Mouse (Mus musculus) retina, embryonic 14.5 days (tissue): Measurements from ENCODE around the gene Ispd.

Source experiments
- DNase-seq: peaks from one replicate; pipeline ENCODE4 v3.0.0-alpha.2; 2015; ENCODE audit warnings: low spot score

Ispd gene

GRCm38 (mm10) chr12:36564146-36564545, 182.9 kb downstream of the Ispd start:
- no peak for DNase-seq

DNA sequence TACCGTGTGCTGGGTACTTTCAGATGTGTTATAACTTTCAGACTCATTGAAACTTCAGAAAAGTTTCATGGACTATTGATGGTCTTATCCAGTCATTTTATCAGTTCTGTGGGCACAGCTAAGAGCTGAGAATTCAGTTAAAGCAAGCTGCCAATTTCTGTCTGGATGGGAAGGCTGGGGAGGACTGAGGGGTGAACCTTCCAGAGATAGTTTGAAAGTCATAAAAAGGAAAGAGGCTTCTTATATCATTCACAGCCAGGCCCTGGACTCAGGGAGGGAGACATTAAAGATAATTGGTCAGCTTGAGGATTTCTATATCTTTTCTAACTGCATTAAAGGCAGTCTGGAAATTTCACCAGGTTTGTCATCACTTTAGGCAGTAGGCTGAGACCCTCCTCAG, 185.7 kb downstream of the Ispd start:
- no peak for DNase-seq

DNA sequence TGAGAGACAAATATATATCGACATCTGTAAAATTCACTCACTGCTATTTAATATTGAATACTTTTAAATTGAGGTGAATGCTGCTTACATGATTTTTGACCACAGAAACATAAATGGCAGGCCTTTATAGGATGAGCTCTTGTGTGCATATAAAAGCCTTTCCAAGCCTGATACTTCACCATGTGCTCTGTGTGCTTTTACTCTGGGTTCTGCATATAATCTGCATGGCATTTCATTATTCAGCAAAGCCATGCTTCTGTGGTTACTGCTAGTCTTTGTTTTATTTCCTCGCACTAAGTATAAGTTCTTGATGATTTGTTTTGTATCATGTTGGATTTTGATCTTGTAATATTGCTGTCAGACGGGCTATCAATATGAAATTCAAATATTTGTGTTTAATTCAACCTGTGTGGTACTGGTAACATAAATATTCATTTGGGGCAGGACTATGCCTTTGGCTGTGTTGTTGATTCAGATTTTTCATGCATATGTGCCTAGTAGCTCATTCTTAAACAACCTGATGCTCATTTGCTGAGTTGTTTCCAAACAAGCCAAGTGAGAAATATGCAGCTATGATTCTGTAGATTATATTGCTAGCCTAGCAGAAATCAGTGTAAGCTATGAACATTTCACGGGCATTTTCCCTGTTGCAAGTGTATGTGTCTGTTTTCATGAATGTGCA, 189.3 kb downstream of the Ispd start:
- no peak for DNase-seq

GRCm38 (mm10) chr12:36584828-36585227, 203.6 kb downstream of the Ispd start:
- DNase-seq, result no peak

DNA sequence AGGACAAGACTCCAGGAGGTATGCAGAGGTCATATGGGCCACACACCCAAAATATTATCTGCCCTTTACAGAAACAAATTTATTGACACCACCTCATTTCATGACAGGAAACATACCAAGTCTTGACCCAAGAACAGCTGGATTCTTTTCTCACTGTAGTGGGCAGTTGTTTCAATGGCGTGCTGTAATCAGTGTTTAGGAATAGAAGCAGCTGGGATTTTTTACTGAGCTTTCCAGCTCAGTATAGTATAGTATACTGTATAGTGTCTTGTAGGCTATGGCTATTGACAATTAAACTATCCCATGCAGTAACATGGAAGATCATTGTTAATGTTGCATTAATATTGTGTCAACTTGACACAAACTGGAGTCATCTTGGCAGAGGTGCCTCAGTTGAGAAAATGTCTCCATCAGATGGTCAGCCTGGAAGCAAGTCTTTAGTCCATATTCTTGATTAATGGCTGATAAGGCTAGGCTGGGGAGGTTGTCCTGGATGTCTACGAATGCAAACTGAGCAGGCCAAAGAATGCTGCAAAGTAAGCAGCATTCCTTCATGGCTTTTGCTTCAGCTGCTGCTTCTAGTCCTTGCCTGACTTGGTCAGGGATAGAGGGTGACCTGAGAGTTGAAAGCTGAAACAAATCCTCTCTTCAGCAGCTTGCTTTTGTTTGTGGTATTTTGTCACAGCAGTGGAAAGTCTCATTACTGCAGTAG, 216.4 kb downstream of the Ispd start:
- DNase-seq, result no peak

DNA sequence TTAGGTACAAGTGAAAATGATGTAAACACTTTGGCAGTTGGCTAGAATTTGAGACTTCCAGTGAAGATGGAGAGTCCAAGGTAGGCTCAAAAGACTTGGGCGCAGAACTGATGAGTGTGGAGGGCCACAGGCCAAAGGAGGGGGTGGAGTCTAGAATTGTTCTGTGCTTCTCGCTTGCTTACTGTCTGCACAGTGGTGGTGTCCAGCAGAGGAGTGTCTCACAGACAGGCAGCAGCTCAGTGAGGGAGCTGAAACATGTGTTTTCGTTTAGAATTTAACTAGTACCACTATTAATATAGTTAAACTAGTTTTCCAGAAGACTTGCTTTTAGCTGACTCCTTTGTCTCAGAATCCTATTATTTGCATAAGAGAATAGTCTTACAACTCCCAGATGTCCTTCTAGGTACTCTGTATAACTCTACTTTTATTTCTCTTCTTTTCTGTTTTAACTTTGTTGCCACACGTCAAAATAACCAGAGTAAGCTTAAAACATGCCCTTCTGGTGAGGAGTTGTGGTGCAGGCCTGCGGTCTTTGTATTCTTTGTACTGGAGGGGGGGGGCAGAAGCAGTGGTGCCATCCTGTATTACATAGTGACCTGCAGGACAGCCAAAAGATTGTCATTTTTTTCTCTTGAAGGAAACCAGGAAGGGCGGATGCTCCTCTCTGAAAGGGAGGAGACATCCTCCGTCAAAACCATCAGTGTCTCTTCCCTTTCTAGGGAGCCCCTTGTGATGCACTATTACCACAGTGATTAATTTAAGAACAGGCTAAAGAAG, 240.9 kb downstream of the Ispd start:
- DNase-seq, result no peak

DNA sequence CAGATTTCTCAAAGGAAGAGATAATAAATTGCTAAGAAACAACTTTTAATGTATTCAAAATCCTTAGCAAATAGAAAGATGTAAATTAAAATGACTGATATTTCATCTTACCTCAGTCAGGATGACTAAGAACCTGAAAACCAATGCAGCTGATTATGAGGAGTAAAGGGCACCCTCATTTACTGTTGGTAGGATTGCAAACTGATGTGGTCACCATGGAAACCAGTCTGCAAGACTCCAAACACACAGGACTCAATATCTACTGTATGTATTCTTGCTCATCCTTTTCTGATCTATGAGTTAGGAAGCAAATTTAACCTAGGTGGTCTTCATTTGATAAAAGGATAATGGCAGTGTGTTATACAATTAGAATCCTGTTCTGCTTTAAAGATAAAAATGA, 246.0 kb downstream of the Ispd start:
- DNase-seq, result no peak

GRCm38 (mm10) chr12:36632427-36632826, 251.2 kb downstream of the Ispd start:
- DNase-seq, result no peak

DNA sequence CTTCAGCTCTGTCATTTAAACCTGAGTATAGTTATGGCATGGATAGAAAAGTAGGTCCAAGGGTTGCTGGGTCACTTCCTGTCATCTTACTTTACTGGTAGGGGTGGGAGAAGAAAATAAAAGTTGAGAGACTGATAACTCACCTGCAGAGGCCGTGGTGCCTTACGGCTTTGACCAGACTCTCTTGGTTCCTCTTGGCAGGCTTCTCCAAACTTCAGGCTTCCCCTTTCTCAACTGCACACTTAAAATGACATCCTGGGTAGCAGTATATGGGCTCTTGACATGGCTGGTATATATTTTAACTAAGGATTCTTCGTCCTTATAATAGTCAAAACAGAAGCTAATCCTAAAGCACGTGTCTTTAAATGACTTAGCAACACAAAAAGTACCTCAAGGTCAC, 266.3 kb downstream of the Ispd start:
- DNase-seq, result no peak

DNA sequence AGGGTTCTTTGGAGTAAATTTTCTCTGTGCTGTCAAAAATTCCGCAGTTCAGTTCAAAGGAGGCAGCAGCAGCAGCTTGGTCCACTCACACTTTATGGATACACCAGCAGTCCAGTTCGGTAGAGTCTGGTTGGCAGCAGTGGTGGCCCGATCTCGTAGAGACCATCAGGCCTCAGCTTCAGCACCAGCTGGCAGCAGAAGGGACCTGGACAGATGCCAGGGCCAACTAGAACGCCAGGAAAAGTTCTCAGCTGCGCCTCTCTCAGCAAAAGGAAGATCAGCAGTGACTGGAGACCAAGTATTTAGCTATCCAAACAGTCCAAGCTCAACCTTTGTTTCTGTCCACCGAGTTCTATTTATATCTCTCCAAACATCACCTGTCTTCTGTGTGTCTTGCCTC, 281.2 kb downstream of the Ispd start:
- DNase-seq, result no peak

- no peak for DNase-seq
Measured at GRCm38 (mm10) chr12:36664783-36665182, 283.5 kb downstream of the Ispd start.

DNA sequence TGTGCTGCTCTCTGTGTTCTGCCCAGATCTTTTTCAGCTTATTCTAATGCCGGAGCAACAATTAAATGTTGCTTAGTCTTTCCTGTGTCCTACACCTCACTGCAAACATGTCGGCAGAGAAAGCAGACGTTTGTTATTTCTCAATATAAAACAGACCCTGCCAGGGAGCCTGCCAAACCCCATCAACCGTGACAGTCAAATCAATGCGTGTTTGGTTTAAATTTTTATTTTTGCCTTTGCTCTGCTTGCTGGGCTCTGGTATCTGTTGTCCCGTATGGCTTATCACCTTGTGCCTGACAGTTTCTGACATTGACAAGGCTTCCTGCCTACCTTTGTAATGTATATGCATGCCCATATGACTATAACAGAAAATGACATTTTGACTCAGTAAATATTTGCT, 285.5 kb downstream of the Ispd start:
- DNase-seq, result peak; percentile 18

GRCm38 (mm10) chr12:36670164-36670908, 289.1 kb downstream of the Ispd start:
- DNase-seq, result no peak

DNA sequence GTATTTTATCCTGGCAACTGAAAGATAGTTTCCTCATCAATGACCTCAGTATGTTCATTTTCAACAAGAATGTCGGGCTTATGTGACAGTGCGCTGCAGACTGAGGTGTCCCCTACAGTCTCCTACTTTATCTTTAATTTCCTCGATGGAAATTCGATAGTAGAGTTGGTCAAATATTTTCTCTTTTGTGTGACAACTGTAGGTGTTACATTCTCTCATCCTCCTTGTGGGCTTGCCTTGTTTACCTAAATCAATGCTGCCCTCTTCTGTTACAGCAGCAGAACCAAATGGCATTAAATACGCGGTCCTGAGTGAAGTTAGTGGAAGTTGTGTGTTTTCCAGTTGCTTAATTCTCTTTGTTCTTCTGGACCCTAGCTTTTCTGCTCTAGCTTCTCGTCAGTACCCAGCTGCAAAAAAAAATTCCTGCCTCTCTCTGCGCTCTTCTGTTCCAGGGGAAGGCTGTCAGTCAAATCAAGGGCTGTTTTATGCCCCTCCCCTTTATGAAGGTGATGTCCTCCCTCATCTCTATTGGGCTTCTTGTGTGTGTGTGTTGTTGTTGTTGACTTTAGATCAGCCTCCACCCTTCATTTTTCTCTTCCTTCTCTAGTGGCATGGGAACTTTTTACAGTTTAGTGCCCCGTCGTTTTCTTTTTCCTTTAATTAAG, 289.8 kb downstream of the Ispd start:
- peak; percentile 38 for DNase-seq

DNA sequence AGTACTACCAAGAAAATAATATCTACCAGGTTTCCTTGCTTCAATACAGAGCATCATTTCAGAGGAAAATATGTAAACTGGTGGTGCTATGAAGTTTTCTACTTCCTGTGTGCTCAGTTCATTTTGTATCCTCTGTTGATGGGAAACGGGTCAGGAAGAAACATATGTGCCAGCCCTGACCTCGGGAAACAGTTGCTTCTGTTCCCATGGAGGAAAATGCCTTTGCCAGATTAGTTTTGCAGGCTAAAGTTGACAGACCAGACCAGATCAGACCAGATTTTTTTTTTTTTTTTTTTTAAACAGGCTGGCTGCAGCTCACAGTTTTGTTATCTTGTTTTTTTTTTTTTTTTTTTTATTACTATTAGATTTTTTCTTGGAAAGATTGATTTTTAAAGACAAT, 293.2 kb downstream of the Ispd start:
- DNase-seq, result peak; percentile 54

GRCm38 (mm10) chr12:36678220-36678619, 297.0 kb downstream of the Ispd start:
- no peak for DNase-seq

- no peak for DNase-seq
Measured at GRCm38 (mm10) chr12:36680883-36681505, 299.7 kb downstream of the Ispd start.

GRCm38 (mm10) chr12:36681779-36682178, 300.5 kb downstream of the Ispd start:
- no peak for DNase-seq

DNA sequence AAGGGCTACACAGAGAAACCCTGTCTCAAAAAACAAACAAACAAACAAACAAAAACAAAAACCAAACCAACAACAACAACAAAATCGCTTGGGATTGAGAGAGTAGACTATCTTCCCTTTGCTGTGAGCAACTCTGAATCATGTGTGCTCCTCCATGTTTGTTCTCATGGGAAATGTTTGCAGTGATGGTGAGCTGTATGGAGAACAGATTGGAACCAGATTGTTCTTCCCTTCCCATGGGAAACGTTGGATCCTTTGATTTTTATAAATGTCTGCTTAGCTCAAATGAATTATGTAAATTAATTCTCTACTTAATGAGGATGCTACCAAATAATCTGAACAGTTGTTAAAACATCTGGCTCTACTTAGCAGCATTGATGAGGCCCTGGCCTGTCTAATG, 312.8 kb downstream of the Ispd start:
- DNase-seq, result no peak

DNA sequence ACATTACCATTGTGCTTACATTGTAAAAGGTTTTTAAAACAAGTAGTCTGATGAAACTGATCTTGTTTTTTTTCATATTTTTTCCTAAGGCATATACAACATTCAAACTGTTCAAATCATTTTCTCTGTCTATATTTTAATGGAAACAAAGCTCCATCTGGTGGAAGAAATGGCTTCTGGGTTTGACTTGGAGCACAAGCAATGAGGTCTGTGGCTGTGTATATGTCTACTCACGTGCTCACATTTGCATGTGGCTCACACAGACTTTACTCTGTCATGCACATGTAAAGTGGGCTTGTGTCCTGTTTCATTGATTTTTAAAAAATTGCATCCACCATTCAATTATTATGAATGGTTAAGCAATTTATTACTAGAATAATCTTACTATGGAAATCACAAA, 323.1 kb downstream of the Ispd start:
- peak; percentile 6 for DNase-seq

GRCm38 (mm10) chr12:36708810-36709209, 327.6 kb downstream of the Ispd start:
- no peak for DNase-seq
